Mouse (Mus musculus) testis, adult 2 months (tissue): Measurements from ENCODE around the gene Twistnb. TPM values are rescaled to one million over a fixed set of nuclear protein-coding genes. Genes with fewer than 3 reads are reported as not detected.

Source experiments
- H3K27ac ChIP-seq: fragments of 200-500 bp; 2 replicates; pipeline ENCODE4 v1.5.1; 2012; ENCODE audit warnings: low read depth, low read length; ENCODE audit not compliant: control insufficient read depth, insufficient read depth
- H3K27me3 ChIP-seq: fragments of 200-500 bp; 2 replicates; pipeline ENCODE4 v1.6.1; 2012; ENCODE audit warnings: mild to moderate bottlenecking, low read length, moderate library complexity; ENCODE audit not compliant: control insufficient read depth, insufficient read depth
- H3K36me3 ChIP-seq: fragments of 200-500 bp; 2 replicates; pipeline ENCODE4 v1.6.1; 2012; ENCODE audit warnings: mild to moderate bottlenecking, low read length; ENCODE audit not compliant: control insufficient read depth, insufficient read depth
- H3K4me1 ChIP-seq: fragments of 200-500 bp; 2 replicates; pipeline ENCODE4 v1.6.1; 2012; ENCODE audit warnings: low read length; ENCODE audit not compliant: control insufficient read depth, insufficient read depth
- H3K4me3 ChIP-seq: fragments of 200-500 bp; 2 replicates; pipeline ENCODE4 v1.5.1; 2012; ENCODE audit warnings: low read depth, mild to moderate bottlenecking, low read length, moderate library complexity, mixed read lengths; ENCODE audit not compliant: control insufficient read depth
- CTCF ChIP-seq: fragments of 200-500 bp; IDR thresholded peaks from 2 replicates; pipeline ENCODE4 v1.5.1; 2012; ENCODE audit warnings: low read depth, mild to moderate bottlenecking, inconsistent platforms, low read length, moderate library complexity; ENCODE audit not compliant: control insufficient read depth, insufficient read depth, insufficient replicate concordance
- POLR2A ChIP-seq: fragments of 200-500 bp; IDR thresholded peaks from 2 replicates; pipeline ENCODE4 v1.6.1; 2012; ENCODE audit warnings: low read depth, mild to moderate bottlenecking, inconsistent platforms, low read length, moderate library complexity; ENCODE audit not compliant: control insufficient read depth
- polyA plus RNA-seq: library from polyadenylated mRNA; depleted of rRNA; stranded (reverse); fragments of >200 nt; gene quantifications from 2 replicates; pipeline ENCODE4 v1.2.3, GENCODE M21; 2012; rRNA removed

Twistnb gene
- 2.5 and 7.9 TPM in 2 replicates for polyA plus RNA-seq

DNA sequence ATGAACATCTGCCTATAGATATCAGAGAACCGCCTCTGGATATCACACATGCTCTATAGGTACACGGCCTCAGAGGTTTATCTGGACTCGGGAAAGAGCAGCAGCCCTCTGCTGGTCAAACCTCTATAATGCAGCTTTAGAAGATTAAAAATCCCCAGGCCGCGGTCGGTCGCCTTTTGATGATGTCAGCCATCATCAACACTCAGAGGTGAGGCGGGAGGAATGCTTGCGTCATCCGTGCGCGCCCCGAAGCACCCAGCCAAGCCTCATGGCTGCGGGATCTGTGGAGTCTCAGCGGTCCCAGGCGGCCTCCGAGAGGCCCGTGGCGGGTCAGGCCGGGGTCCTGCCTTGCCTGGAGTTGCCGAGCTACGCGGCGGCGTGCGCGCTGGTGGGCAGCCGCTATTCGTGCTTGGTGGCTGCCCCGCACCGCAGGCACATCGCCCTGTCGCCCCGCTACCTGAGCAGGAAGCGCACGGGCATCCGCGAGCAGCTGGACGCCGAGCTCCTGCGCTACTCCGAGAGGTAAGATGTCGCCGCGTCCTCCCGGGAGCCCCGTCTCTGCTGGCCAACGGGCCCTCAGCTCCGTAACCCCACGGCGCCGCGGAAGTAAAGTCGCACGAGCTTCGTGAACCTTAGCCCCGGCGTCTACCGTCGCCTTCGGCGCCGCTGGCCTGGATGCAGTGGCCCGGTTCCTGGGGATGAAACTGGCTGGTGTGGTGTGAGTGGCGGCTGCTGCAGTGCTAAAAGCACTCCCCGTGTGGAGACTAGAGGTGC is at the start of gene Twistnb:
Gene Twistnb, plus strand, starts transcription at position 249 of the 774 bp plus-strand sequence.
- TF ChIP-seq CTCF (peak; percentile 48; the same call in 1 of the 2 replicates), POLR2A (peak; percentile 79)
- H3K27ac ChIP-seq: peak within 1 kb of the TSS; percentile 1; the same call in 1 of the 2 replicates
- H3K27me3 ChIP-seq: no peaks in the 10 kb centered on the region
- peak within 1 kb of the TSS; percentile 91 for H3K4me3 ChIP-seq
- no peaks in the 10 kb centered on the region for H3K36me3 ChIP-seq
- H3K4me1 ChIP-seq: peaks cover 2% of the 10 kb centered on the region; the same call in 1 of the 2 replicates

DNA sequence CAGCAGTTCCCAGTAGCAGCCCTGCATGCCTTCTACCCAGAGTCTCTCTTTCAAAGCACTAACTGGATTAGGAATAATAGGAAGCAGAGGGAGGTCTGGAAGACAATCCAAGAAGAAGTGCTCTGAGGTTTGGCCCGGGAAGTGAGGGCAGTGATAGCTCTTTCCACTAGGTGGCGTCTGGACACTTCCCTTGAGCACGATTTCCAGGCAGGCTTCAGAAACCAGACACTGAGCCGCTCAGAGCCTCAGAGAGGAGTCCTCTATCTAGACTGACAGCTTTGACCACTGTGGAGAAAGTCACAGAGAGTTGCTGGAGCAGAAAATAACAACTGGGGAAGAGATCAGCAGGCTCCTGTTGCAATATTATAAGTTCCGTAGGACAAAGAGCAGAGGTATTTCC is 40.6 kb upstream of the Twistnb start:
- no peaks in the 10 kb centered on the region for H3K4me1 ChIP-seq
- H3K36me3 ChIP-seq: no peaks in the 10 kb centered on the region
- H3K4me3 ChIP-seq: no peak overlapping the region
- TF ChIP-seq POLR2A (no peak), CTCF (peak; percentile 71; the same call in 1 of the 2 replicates)
- H3K27ac ChIP-seq: no peak overlapping the region
- H3K27me3 ChIP-seq: no peaks in the 10 kb centered on the region

DNA sequence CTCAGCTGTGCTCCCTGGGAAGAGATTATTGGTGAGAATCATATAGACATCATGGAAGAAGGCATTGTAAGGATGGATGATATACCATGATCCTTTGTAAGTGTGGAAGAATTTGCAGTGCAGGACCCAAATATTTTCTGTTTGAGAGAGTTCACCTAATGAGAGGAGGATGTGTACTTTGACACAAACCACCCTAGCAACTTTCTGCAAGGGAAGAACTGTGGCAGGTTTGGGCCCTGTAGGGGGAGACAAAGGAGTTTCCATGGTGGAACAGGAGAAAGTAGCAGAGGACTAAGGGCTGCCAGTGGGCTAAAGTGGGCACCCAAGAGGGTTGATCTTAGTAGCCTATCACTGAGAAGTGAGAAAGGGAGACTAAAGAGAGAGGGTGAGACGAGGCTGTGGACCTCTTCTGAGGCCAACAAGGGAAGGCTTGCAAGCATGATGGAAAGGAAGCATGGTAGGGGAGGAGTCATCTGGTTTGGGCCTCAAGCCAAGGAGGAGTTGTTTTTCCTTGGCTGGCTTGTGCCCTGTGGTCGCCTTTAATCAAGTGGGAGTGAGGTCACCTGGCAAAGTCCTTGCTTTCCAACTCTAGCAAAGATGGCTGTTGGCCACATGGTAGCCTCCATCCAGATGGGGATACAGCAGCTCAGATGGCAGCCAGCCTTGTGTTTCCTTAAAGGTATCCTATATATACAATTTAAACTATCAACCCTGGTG is 38.4 kb upstream of the Twistnb start:
- no peaks in the 10 kb centered on the region for H3K27me3 ChIP-seq
- H3K36me3 ChIP-seq: no peaks in the 10 kb centered on the region
- no peak overlapping the region for H3K4me3 ChIP-seq
- no peaks in the 10 kb centered on the region for H3K4me1 ChIP-seq
- H3K27ac ChIP-seq: no peak overlapping the region
- no peak for TF ChIP-seq CTCF
- TF ChIP-seq POLR2A: no peak

DNA sequence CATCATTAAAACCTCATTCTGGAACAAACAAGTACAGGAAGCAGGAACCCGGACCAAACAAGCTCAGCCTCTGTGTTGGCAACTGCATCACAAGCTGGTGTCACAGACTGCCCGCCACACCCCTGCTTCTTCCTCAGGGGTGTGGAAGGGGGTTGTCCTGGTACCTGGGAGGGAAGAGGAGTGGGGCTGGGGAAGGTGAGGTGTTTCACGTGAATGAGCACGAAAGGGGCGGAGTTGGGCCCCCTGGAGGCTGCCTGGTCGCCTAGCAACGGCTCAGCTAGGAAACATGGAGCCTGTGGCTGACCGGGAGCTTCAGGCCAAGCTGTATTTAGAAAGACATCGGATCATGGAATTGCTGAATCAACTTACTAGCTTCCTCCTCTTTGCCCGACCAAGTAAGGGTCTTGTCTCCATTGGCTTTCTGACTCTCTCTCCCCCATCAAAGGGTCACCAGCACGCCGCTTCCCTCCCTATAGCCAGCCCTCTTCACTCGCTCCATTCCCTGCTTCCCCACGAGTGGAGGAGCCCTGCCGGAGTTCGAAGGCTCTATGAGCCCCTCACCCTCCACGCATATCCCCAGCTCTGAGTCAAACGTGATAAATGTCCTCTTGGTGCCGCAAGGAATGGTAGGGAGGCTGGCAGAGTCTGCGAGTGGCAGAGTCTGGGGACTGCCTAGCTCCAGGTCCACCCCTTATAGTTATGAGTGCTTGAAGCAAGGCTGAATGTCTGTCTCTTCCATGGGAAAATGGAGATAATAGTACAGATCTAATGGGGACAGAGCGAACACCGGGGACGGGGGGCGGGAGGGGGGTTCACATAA is 34.4 kb upstream of the Twistnb start, which contains the start of gene Efcab10:
Gene Efcab10, plus strand, starts transcription at position 51 of the 820 bp plus-strand sequence.
- TF ChIP-seq POLR2A: peak; percentile 83
- TF ChIP-seq CTCF: no peak
- Histone ChIP-seq H3K4me1 (no peaks in the 10 kb centered on the region), H3K4me3 (peak within 1 kb of the TSS; percentile 79), H3K27ac (peak within 1 kb of the TSS; percentile 8; the same call in 1 of the 2 replicates), H3K36me3 (no peaks in the 10 kb centered on the region), H3K27me3 (no peaks in the 10 kb centered on the region)

DNA sequence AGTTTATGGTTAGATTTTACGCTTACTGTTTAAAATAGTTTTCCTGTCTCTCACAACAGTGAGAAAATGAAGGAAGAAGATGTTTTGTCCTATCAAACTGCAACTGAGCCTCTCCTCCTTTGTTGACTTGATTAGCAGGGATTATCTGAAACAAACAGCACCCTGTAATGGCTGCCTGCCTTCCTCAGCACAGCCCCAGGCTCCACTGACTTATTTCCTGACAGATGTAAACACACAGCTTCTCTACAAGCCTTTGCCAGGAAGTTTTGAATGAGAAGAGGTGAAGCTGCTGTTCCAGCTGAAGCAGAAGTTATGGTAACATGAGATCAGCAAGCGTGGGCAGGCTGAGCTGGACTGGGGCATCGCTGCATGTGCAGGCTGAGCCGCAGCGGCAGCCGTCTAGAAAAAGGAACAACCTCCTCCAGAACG is 26.2 kb upstream of the Twistnb start:
- no peaks in the 10 kb centered on the region for H3K27me3 ChIP-seq
- H3K4me1 ChIP-seq: no peaks in the 10 kb centered on the region
- H3K36me3 ChIP-seq: no peaks in the 10 kb centered on the region
- H3K4me3 ChIP-seq: no peak overlapping the region
- no peak for TF ChIP-seq POLR2A
- no peak for TF ChIP-seq CTCF
- no peak overlapping the region for H3K27ac ChIP-seq

DNA sequence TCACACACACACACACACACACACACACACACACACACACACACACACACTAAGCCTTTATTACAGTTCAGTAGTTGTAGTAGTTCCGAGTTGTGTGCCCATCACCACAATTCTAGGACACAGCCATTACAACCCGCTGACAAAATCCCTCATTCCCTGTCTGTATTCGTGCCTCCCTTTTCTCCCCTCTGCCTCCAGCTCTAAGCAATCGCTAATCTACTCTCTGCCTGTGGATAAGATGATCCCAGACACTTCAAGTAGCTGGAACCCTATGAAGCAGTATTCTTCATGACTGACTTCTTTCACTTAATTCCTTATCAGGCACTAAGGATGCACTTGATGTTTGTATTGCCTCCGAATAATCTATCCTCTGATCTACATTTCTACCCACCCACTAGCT is 24.4 kb upstream of the Twistnb start:
- H3K36me3 ChIP-seq: no peaks in the 10 kb centered on the region
- H3K4me1 ChIP-seq: no peaks in the 10 kb centered on the region
- no peak overlapping the region for H3K27ac ChIP-seq
- H3K27me3 ChIP-seq: no peaks in the 10 kb centered on the region
- H3K4me3 ChIP-seq: no peak overlapping the region
- TF ChIP-seq POLR2A: no peak
- TF ChIP-seq CTCF: no peak
